Mouse (Mus musculus) gastrocnemius, adult 18-20 months (tissue): ENCODE data around the gene Serf2. TPM values are rescaled to one million over a fixed set of nuclear protein-coding genes. Genes with fewer than 3 reads are reported as not detected.

Experiments used
- DNase-seq: peaks from one replicate; pipeline ENCODE4 v3.0.0; 2021; ENCODE audit warnings: low spot score
- long read RNA-seq, 2 experiments: library from polyadenylated mRNA; stranded (forward); transcript quantifications; one replicate each; pipeline ENCODE4 v2.0.0; 2021
- total RNA-seq, 2 experiments: library from RNA; stranded (reverse); gene quantifications; 2 replicates each; pipeline ENCODE4 v1.2.3; 2021

The Serf2 gene
- 100 to 1,000 TPM; 334 to 355 TPM for total RNA-seq
- long read RNA-seq, experiment 1, transcript Serf2-201 (3 exons, 525 nt): minor isoform, 8 of 555 reads
- long read RNA-seq, experiment 1, transcript Serf2-204 (3 exons, 3,056 nt): major isoform, 512 of 555 reads
- long read RNA-seq, experiment 1, partial matches to known transcripts: 19 of 555 reads
- long read RNA-seq, experiment 1, other reads (novel, unspliced or antisense): 12 of 555 reads
- long read RNA-seq, experiment 2, transcript Serf2-204 (3 exons, 3,056 nt): major isoform, 369 of 412 reads
- long read RNA-seq, experiment 2, transcript Serf2-201 (3 exons, 525 nt): minor isoform, 12 of 412 reads
- long read RNA-seq, experiment 2, partial matches to known transcripts: 12 of 412 reads
- long read RNA-seq, experiment 2, other reads (novel, unspliced or antisense): 12 of 412 reads

DNA sequence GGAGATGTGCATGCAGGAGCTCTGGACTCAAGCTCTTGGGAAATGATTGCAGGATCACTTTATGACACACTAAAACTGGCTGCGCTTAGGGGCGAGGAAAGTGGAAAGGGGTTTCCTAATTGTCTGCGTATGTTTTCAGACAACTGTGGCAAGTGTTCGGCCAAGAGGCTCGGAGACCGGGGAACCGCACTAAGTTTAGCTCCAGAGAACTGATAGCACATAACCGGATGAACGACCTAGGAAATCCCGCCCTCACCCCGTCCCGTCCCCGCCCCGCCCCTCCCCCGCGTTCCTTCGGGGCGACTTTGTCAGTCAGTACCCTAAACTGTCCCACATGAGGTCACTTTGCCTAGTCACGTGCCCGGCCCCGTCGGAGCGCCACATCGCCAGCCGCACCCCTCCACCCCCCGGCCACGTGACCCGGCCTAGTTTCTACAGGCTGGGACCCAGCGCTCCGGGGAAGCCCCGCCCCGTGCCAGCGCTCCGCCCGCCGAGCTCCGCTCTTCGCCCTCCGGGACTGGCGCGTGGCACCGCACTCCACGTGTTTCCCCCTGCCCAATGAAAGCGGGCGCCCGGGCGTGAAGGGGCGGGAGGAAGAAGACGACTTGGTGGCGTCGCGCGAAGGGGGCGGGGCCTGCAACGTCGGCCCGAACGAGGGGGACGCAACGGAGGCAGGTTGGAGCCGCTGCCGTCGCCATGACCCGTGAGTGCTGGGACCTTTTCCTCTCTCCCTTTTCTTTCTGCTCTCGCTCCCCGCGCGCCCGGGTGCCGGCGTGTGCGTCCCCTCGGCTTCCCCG is at the start of gene Serf2:
Serf2 (plus strand) TSS at position 457 of the 797 bp plus-strand sequence.
- DNase-seq: peak; percentile 100

GRCm38 (mm10) chr2:121403296-121403695 is 45.7 kb upstream of the Serf2 start:
- no peak for DNase-seq

DNA sequence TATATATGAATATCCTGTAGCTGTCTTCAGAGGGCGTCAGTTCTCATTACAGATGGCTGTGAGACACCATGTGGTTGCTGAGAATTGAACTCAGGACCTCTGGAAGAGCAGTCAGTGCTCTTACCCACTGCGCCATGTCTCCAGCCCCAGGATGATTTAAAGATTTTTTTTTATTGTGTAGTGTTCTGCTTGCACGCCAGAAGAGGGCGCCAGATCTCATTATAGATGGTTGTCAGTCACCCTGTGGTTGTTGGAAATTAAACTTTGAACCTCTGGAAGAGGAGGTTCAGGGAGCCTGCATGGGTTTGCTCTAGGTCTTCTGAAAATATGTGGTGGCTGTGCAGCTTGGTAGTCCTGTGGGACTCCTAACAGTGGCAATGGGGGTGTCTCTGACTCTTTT is 40.8 kb upstream of the Serf2 start:
- peak; percentile 37 for DNase-seq

DNA sequence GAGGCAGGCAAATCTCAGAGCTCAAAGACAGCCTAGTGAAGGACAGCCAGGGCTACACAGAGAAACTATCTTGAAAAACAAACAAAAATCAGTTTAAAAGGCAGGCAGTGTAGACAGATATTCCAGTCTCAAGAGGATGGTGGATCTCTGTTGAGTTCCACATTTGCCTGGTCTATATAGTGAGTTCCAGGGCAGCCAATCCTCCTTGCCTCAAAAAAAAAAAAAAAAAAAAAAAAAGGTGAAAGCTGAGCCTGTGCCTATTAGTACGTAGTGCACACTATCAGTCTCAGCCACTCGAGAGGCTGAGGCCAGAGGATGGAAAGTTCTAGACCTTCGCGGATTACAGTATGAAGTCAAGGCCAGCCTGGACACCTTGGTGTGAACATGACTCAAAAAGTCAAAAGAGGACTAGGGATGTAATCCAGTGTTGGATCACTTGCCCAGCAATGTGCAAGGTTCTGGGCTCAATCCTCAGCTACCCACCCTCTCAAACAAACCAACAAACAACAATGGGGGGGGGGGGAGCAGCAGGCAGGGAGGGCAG is 36.1 kb upstream of the Serf2 start:
- DNase-seq: no peak

DNA sequence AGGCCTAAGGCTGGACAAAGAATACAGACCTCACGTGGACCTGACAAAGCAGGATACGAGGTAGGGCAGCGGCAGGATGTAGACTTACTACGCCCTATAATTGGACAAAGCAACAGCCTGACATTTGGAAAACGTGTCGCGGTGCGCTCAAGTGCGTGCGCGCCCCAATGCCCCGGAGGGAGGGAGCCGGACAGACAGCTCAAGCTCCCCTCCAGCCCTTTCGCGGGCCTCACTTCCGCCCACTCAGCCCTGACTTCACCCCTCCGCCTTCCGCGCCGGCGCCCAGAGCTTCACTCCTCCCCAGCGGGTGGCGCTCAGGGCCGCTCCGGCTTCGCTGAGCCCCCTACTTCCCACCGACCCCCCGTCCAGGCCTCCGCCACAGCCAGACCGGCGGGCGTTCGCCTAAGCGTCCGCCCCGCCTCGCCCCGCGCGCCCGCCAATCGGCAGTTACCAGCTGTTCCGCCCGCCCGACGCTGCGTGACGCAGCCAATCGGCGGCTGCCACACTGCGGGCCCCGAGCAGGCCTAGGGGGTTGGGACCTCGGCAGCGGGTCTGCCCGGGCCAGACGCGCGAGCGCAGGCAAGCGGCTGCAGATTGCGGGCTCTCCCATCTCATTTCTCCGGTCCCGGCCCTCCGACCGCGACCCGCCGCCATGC is 35.5 kb upstream of the Serf2 start, which contains the start of the genes Pdia3 and Catsper2:
Pdia3 (plus strand) TSS at position 389 of the 656 bp plus-strand sequence.
Catsper2 (minus strand) TSS at position 406 of the 656 bp plus-strand sequence.
- peak; percentile 96 for DNase-seq

DNA sequence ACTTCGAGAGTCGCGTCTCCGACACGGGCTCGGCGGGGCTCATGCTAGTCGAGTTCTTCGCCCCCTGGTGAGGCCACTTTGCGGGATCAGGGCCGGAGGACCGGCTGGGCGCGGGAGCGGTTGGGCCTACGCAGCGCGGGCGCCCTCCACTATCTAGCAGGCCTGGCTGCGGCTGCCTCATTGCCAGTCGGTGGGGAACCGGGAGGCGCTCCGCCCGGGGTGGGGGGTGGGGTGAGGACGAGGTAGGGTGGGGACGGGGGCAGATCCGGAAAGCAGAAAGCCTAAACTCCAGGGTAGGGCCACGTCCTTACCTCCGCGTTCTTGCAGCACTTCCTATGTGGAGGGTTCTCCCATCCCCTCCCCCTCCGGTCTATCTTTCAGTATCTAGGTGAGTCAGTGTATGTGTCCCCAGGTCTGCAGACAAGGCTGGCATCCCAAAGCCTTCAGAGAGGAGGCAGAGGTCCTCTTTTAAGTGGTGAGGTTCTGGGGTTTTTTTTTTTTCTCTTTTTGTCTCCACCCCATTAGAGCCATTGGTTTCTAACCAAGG is 34.8 kb upstream of the Serf2 start:
- no peak for DNase-seq

- no peak for DNase-seq
Observed at GRCm38 (mm10) chr2:121415103-121415502, 33.9 kb upstream of the Serf2 start.

DNA sequence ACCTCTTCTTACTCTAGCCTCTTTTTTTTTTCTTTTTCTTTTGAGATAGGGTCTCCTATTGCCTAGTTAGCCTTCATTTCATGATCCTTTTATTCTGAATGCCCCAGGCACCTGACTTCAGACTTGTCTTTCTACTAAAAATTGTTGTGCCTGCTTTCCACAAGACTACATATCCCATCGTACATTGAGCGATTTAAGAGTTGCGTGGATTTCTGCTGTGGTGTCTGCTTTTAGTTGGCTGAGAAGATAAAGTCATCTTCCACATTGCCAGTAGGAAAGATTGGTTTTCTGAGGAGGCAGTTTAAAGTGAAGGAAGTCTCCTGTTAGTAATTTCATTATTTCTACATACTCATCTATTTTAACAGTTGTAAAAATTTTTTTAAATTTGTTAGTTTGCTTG is 33.4 kb upstream of the Serf2 start:
- DNase-seq: no peak

- no peak for DNase-seq
Observed at GRCm38 (mm10) chr2:121416356-121416755, 32.6 kb upstream of the Serf2 start.

GRCm38 (mm10) chr2:121418476-121418875 is 30.5 kb upstream of the Serf2 start:
- no peak for DNase-seq

GRCm38 (mm10) chr2:121423166-121423565 is 25.8 kb upstream of the Serf2 start:
- no peak for DNase-seq

GRCm38 (mm10) chr2:121425890-121426289 is 23.1 kb upstream of the Serf2 start:
- DNase-seq: no peak

- DNase-seq: no peak
Observed at GRCm38 (mm10) chr2:121434854-121435253, 14.1 kb upstream of the Serf2 start.

GRCm38 (mm10) chr2:121439746-121440145 is 9.2 kb upstream of the Serf2 start:
- no peak for DNase-seq

GRCm38 (mm10) chr2:121440834-121441605 is 8.0 kb upstream of the Serf2 start:
- no peak for DNase-seq

- no peak for DNase-seq
Observed at GRCm38 (mm10) chr2:121441800-121442199, 7.2 kb upstream of the Serf2 start.

- peak; percentile 51 for DNase-seq
Observed at GRCm38 (mm10) chr2:121442259-121443067, 6.5 kb upstream of the Serf2 start.

- DNase-seq: no peak
Observed at GRCm38 (mm10) chr2:121443068-121443349, 6.0 kb upstream of the Serf2 start.

DNA sequence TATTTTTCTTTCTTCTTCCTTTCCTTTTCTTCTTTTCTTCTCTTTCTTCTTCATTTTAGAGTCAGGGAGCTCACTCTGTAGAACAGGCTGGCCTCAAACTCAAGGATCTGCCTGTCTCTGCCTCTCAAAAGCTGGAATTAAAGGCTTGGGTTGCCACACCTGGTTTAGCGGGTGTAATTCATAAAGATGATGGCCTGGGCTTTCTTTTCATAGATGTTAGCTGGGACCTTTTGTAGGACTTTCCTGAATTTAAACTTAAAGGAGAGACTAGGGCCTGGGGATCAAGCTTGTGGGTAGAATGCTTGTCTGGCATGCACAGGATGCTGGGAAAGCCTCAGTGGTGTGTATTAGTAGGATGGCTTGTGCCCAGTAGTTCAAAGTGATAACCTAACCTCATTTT is 4.8 kb upstream of the Serf2 start, which contains the start of gene Ell3:
Ell3 (minus strand) TSS at position 101 of the 400 bp plus-strand sequence.
- DNase-seq: no peak

DNA sequence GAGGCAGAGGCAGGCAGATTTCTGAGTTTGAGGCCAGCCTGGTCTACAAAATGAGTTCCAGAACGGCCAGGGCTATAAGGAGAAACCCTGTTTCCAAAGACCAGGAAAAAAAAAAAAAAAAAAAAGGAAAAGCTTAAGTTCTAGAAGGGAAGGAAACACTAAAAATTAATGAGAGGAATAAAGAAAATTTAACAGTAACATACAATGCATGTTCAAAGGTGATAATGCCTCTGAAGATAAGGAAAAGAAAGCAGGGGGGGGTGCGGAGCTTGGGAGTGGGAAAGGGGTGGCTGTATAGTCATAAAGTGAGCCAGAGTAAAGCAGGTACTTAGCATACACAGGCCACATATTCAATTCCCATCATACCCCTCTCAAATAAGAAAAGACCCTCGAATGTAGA is 3.9 kb upstream of the Serf2 start:
- no peak for DNase-seq
